Mouse (Mus musculus): Measurements from ENCODE around the gene Ece1. TPM values are rescaled to one million over a fixed set of nuclear protein-coding genes. Genes with fewer than 3 reads are reported as not detected.

Ece1 gene
- polyA plus RNA-seq, 1 experiment from 2014 or later: 25.1 TPM

- WGBS: 70% methylated on average over 17 of the region's 17 CpGs
- Histone ChIP-seq H3K27ac (ENCODE audit: low read depth, low read length) (no peak overlapping the region), H3K4me3 (ENCODE audit: low read depth, low read length) (no peak overlapping the region), H3K9ac (ENCODE audit: low read depth, low read length) (no peak overlapping the region), H3K36me3 (ENCODE audit: control insufficient read depth, insufficient read depth, low read length) (no peaks in the 10 kb centered on the region), H3K4me1 (replicated peaks; ENCODE audit: control insufficient read depth, insufficient read depth, low read length) (no peaks in the 10 kb centered on the region; the same call in 1 of the 2 replicates), H3K4me2 (replicated peaks; ENCODE audit: low read depth, low read length) (no peak overlapping the region), H3K27me3 (ENCODE audit: control insufficient read depth, insufficient read depth, low read length) (no peaks in the 10 kb centered on the region), H3K9me3 (ENCODE audit: control insufficient read depth, low read length) (no peaks in the 10 kb centered on the region)
- ATAC-seq (ENCODE audit: low FRiP score) (no peak), DNase-seq (ENCODE audit: low spot score) (no peak)
Measured at GRCm38 (mm10) chr4:137941871-137942781, 80.1 kb downstream of the Ece1 start.

GRCm38 (mm10) chr4:137942782-137943486 lies 80.9 kb downstream of the Ece1 start:
- no peaks in the 10 kb centered on the region; the same call in 1 of the 2 replicates for H3K4me1 ChIP-seq (replicated peaks; ENCODE audit: control insufficient read depth, insufficient read depth, low read length)
- no peaks in the 10 kb centered on the region for H3K36me3 ChIP-seq (ENCODE audit: control insufficient read depth, insufficient read depth, low read length)
- DNase-seq (ENCODE audit: low spot score) (no peak), ATAC-seq (ENCODE audit: low FRiP score) (no peak)
- H3K4me3 ChIP-seq (ENCODE audit: low read depth, low read length): no peak overlapping the region
- no peaks in the 10 kb centered on the region for H3K9me3 ChIP-seq (ENCODE audit: control insufficient read depth, low read length)
- no peak overlapping the region for H3K9ac ChIP-seq (ENCODE audit: low read depth, low read length)
- WGBS: 54% methylated on average over 9 of the region's 9 CpGs
- H3K27me3 ChIP-seq (ENCODE audit: control insufficient read depth, insufficient read depth, low read length): no peaks in the 10 kb centered on the region
- H3K4me2 ChIP-seq (replicated peaks; ENCODE audit: low read depth, low read length): no peak overlapping the region
- H3K27ac ChIP-seq (ENCODE audit: low read depth, low read length): no peak overlapping the region

GRCm38 (mm10) chr4:137943540-137943939 lies 81.5 kb downstream of the Ece1 start:
- no peak overlapping the region for H3K27ac ChIP-seq (ENCODE audit: low read depth, low read length)
- no peak for DNase-seq (ENCODE audit: low spot score)
- H3K9ac ChIP-seq (ENCODE audit: low read depth, low read length): no peak overlapping the region
- H3K4me1 ChIP-seq (replicated peaks; ENCODE audit: control insufficient read depth, insufficient read depth, low read length): no peaks in the 10 kb centered on the region; the same call in 1 of the 2 replicates
- no peak overlapping the region for H3K4me3 ChIP-seq (ENCODE audit: low read depth, low read length)
- no peaks in the 10 kb centered on the region for H3K27me3 ChIP-seq (ENCODE audit: control insufficient read depth, insufficient read depth, low read length)
- H3K9me3 ChIP-seq (ENCODE audit: control insufficient read depth, low read length): no peaks in the 10 kb centered on the region
- no peak overlapping the region for H3K4me2 ChIP-seq (replicated peaks; ENCODE audit: low read depth, low read length)
- ATAC-seq (ENCODE audit: low FRiP score): no peak
- 88% methylated on average over 10 of the region's 10 CpGs for WGBS
- H3K36me3 ChIP-seq (ENCODE audit: control insufficient read depth, insufficient read depth, low read length): no peaks in the 10 kb centered on the region

- Histone ChIP-seq H3K9ac (ENCODE audit: low read depth, low read length) (no peak overlapping the region), H3K27me3 (ENCODE audit: control insufficient read depth, insufficient read depth, low read length) (no peaks in the 10 kb centered on the region), H3K9me3 (ENCODE audit: control insufficient read depth, low read length) (no peaks in the 10 kb centered on the region), H3K36me3 (ENCODE audit: control insufficient read depth, insufficient read depth, low read length) (0 out of 2 replicates have a peak, but pooled peaks cover 2% of the 10 kb centered on the region), H3K4me3 (ENCODE audit: low read depth, low read length) (no peak overlapping the region), H3K4me2 (replicated peaks; ENCODE audit: low read depth, low read length) (no peak overlapping the region), H3K27ac (ENCODE audit: low read depth, low read length) (no peak overlapping the region), H3K4me1 (replicated peaks; ENCODE audit: control insufficient read depth, insufficient read depth, low read length) (no peaks in the 10 kb centered on the region; the same call in 1 of the 2 replicates)
- DNase-seq (ENCODE audit: low spot score) (no peak), ATAC-seq (ENCODE audit: low FRiP score) (no peak)
- WGBS: 72% methylated on average over 4 of the region's 4 CpGs
Measured at GRCm38 (mm10) chr4:137945376-137945775, 83.3 kb downstream of the Ece1 start.

GRCm38 (mm10) chr4:137946419-137946818 lies 84.4 kb downstream of the Ece1 start:
- ATAC-seq (ENCODE audit: low FRiP score) (no peak), DNase-seq (ENCODE audit: low spot score) (no peak)
- Histone ChIP-seq H3K9ac (ENCODE audit: low read depth, low read length) (no peak overlapping the region), H3K4me1 (replicated peaks; ENCODE audit: control insufficient read depth, insufficient read depth, low read length) (no peaks in the 10 kb centered on the region; the same call in 1 of the 2 replicates), H3K9me3 (ENCODE audit: control insufficient read depth, low read length) (no peaks in the 10 kb centered on the region), H3K4me2 (replicated peaks; ENCODE audit: low read depth, low read length) (no peak overlapping the region), H3K36me3 (ENCODE audit: control insufficient read depth, insufficient read depth, low read length) (0 out of 2 replicates have a peak, but pooled peaks cover 3% of the 10 kb centered on the region), H3K27me3 (ENCODE audit: control insufficient read depth, insufficient read depth, low read length) (no peaks in the 10 kb centered on the region), H3K4me3 (ENCODE audit: low read depth, low read length) (no peak overlapping the region), H3K27ac (ENCODE audit: low read depth, low read length) (no peak overlapping the region)
- 89% methylated on average over 10 of the region's 11 CpGs for WGBS

GRCm38 (mm10) chr4:137952840-137953239 lies 90.8 kb downstream of the Ece1 start:
- 0 out of 2 replicates have a peak, but pooled peaks cover 3% of the 10 kb centered on the region for H3K36me3 ChIP-seq (ENCODE audit: control insufficient read depth, insufficient read depth, low read length)
- no peak for ATAC-seq (ENCODE audit: low FRiP score)
- 35% methylated on average over 4 of the region's 4 CpGs for WGBS

GRCm38 (mm10) chr4:137954184-137954583 lies 92.1 kb downstream of the Ece1 start:
- H3K4me1 ChIP-seq (replicated peaks; ENCODE audit: control insufficient read depth, insufficient read depth, low read length): no peaks in the 10 kb centered on the region
- no peak overlapping the region for H3K9ac ChIP-seq (ENCODE audit: low read depth, low read length)
- WGBS: 85% methylated on average over 2 of the region's 2 CpGs
- no peak for ATAC-seq (ENCODE audit: low FRiP score)
- 0 out of 2 replicates have a peak, but pooled peaks cover 3% of the 10 kb centered on the region for H3K36me3 ChIP-seq (ENCODE audit: control insufficient read depth, insufficient read depth, low read length)
- no peak overlapping the region for H3K27ac ChIP-seq (ENCODE audit: low read depth, low read length)
- H3K4me2 ChIP-seq (replicated peaks; ENCODE audit: low read depth, low read length): no peak overlapping the region
- no peak for DNase-seq (ENCODE audit: low spot score)
- H3K27me3 ChIP-seq (ENCODE audit: control insufficient read depth, insufficient read depth, low read length): no peaks in the 10 kb centered on the region
- H3K4me3 ChIP-seq (ENCODE audit: low read depth, low read length): no peak overlapping the region
- no peaks in the 10 kb centered on the region for H3K9me3 ChIP-seq (ENCODE audit: control insufficient read depth, low read length)

More at GRCm38 (mm10) chr4:137952840-137953239, 90.8 kb downstream of the Ece1 start:
- H3K9ac ChIP-seq (ENCODE audit: low read depth, low read length): no peak overlapping the region
- no peak overlapping the region for H3K4me2 ChIP-seq (replicated peaks; ENCODE audit: low read depth, low read length)
- H3K4me3 ChIP-seq (ENCODE audit: low read depth, low read length): no peak overlapping the region
- H3K4me1 ChIP-seq (replicated peaks; ENCODE audit: control insufficient read depth, insufficient read depth, low read length): no peaks in the 10 kb centered on the region
- no peaks in the 10 kb centered on the region for H3K27me3 ChIP-seq (ENCODE audit: control insufficient read depth, insufficient read depth, low read length)
- H3K27ac ChIP-seq (ENCODE audit: low read depth, low read length): no peak overlapping the region
- DNase-seq (ENCODE audit: low spot score): peak; percentile 86
- H3K9me3 ChIP-seq (ENCODE audit: control insufficient read depth, low read length): no peaks in the 10 kb centered on the region

GRCm38 (mm10) chr4:137954926-137955396 lies 92.9 kb downstream of the Ece1 start:
- Histone ChIP-seq H3K9me3 (ENCODE audit: control insufficient read depth, low read length) (no peaks in the 10 kb centered on the region), H3K4me1 (replicated peaks; ENCODE audit: control insufficient read depth, insufficient read depth, low read length) (no peaks in the 10 kb centered on the region), H3K4me3 (ENCODE audit: low read depth, low read length) (no peak overlapping the region), H3K36me3 (ENCODE audit: control insufficient read depth, insufficient read depth, low read length) (0 out of 2 replicates have a peak, but pooled peaks cover 3% of the 10 kb centered on the region), H3K9ac (ENCODE audit: low read depth, low read length) (no peak overlapping the region), H3K27me3 (ENCODE audit: control insufficient read depth, insufficient read depth, low read length) (no peaks in the 10 kb centered on the region), H3K4me2 (replicated peaks; ENCODE audit: low read depth, low read length) (no peak overlapping the region), H3K27ac (ENCODE audit: low read depth, low read length) (no peak overlapping the region)
- ATAC-seq (ENCODE audit: low FRiP score) (no peak), DNase-seq (ENCODE audit: low spot score) (no peak)
- 90% methylated on average over 8 of the region's 8 CpGs for WGBS

Measured in hindbrain, embryonic 11.5 days (tissue).